In genomic region chr13:78163087-78163958, GRCm38 (mm10) we compare ENCODE assay signal across 8 mouse cellular contexts. TPM values are rescaled to one million over a fixed set of nuclear protein-coding genes. Genes with fewer than 3 reads are reported as not detected.
DNase-seq lines count a peak whose midpoint lies in the region; ATAC-seq lines count a peak whose summit lies in the region.

No protein-coding gene starts in this region.

- H3K9me3 ChIP-seq in forebrain, embryonic 16.5 days (ENCODE audit: control insufficient read depth, low read length), result no peaks in the 10 kb centered on the region
- no peaks in the 10 kb centered on the region for H3K9me3 ChIP-seq in neural tube, embryonic 15.5 days (replicated peaks)

- H3K9ac ChIP-seq in forebrain, embryonic 16.5 days (replicated peaks; ENCODE audit: low read depth, low read length), result peak overlapping the region; percentile 78
- peak overlapping the region; percentile 70 for H3K9ac ChIP-seq in neural tube, embryonic 15.5 days (replicated peaks)

- intact Hi-C loops in heart, postnatal 36 days (cut with DNase I), result loop anchor here (2.0 kb wide), 1 partner anchor 35 kb away; the partner anchor contains the start of gene Nr2f1

- WGBS in forebrain, embryonic 16.5 days, result 0% methylated on average over 84 of the region's 86 CpGs
- under 1% methylated on average over 85 of the region's 86 CpGs for WGBS in neural tube, embryonic 15.5 days

- peak overlapping the region; percentile 94 for H3K27ac ChIP-seq in forebrain, embryonic 16.5 days (ENCODE audit: low read length)
- H3K27ac ChIP-seq in neural tube, embryonic 15.5 days (replicated peaks), result peak overlapping the region; percentile 83

- no peaks in the 10 kb centered on the region for H3K36me3 ChIP-seq in forebrain, embryonic 16.5 days (ENCODE audit: control insufficient read depth, insufficient read depth)
- H3K36me3 ChIP-seq in neural tube, embryonic 15.5 days, result no peaks in the 10 kb centered on the region

- H3K4me3 ChIP-seq in forebrain, embryonic 16.5 days (replicated peaks; ENCODE audit: low read length), result peak overlapping the region; percentile 65
- peak overlapping the region; percentile 74 for H3K4me3 ChIP-seq in neural tube, embryonic 15.5 days (replicated peaks)

- peak; percentile 94 for DNase-seq in Muller cell, postnatal 12 days (ENCODE audit: inconsistent ontology term)
- peak; percentile 78 for DNase-seq in cerebellum, adult 11-12 months
- DNase-seq in heart, postnatal 36 days, result peak; percentile 55 to 60
- peak; percentile 83 to 89 for DNase-seq in layer of hippocampus, adult 18-20 months (ENCODE audit: low spot score in 2 of 2)
- DNase-seq in lung, adult 18-20 months, result peak; percentile 81 to 85
- DNase-seq in urinary bladder, postnatal 14 days (ENCODE audit: low spot score), result peak; percentile 67

- H3K4me2 ChIP-seq in forebrain, embryonic 16.5 days (ENCODE audit: low read length), result peak overlapping the region; percentile 78
- peak overlapping the region; percentile 94 for H3K4me2 ChIP-seq in neural tube, embryonic 15.5 days

- peak; percentile 90 for ATAC-seq in forebrain, embryonic 16.5 days
- peak; percentile 92 for ATAC-seq in neural tube, embryonic 15.5 days (ENCODE audit: low FRiP score)

- H3K4me1 ChIP-seq in forebrain, embryonic 16.5 days (replicated peaks; ENCODE audit: control insufficient read depth, insufficient read depth, low read length), result peaks cover 20% of the 10 kb centered on the region
- peaks cover 13% of the 10 kb centered on the region for H3K4me1 ChIP-seq in neural tube, embryonic 15.5 days

- peaks cover 16% of the 10 kb centered on the region for H3K27me3 ChIP-seq in forebrain, embryonic 16.5 days (replicated peaks; ENCODE audit: control insufficient read depth, insufficient read depth, low read length)
- peaks cover 12% of the 10 kb centered on the region; the same call in 1 of the 2 replicates for H3K27me3 ChIP-seq in neural tube, embryonic 15.5 days (replicated peaks)

RNA-seq across cellular contexts. Expression of gene Nr2f1, which starts 36.2 kb away (rescaled TPM):
- 70.2 and 71.1 TPM in 2 replicates for polyA plus RNA-seq in forebrain, embryonic 16.5 days (2015; fragmentation: Nextera tagmentation; extraction: Ambion mirVana)
- 1 to 10 TPM; 3.8 to 4.1 TPM for total RNA-seq in heart, postnatal 36 days (2021)
- total RNA-seq in layer of hippocampus, adult 18-20 months (2021), result 10 to 100 TPM; 87.0 to 96.0 TPM
- polyA plus RNA-seq in neural tube, embryonic 15.5 days (2015; fragmentation: Nextera tagmentation; extraction: Ambion mirVana), result 30.3 and 37.8 TPM in 2 replicates

Comparison
In these comparisons a context has a peak if more than half of its experiments do, and no peak if none do; other contexts are left out.
1. Peak in every context shown above with its lines: DNase-seq, ATAC-seq, H3K4me3 ChIP-seq and H3K27ac ChIP-seq.
2. RNA of gene Nr2f1, which starts 36.2 kb away (total RNA-seq): 87.0 to 96.0 TPM in layer of hippocampus, adult 18-20 months; 3.8 to 4.1 TPM in heart, postnatal 36 days; every median in the first group is over 10 times any median in the second.